Mouse (Mus musculus) CH12.LX (cell line): ENCODE results near the gene Thumpd2. TPM values are rescaled to one million over a fixed set of nuclear protein-coding genes. Genes with fewer than 3 reads are reported as not detected.

Experiments used
- DNase-seq: peaks from one replicate; pipeline ENCODE4 v3.0.0-alpha.2; 2013; ENCODE audit errors: extremely low read depth
- H3K27ac ChIP-seq: 2 replicates; pipeline ENCODE4 v1.5.1; 2012; ENCODE audit warnings: low read depth, mild to moderate bottlenecking, control low read depth, moderate library complexity; ENCODE audit not compliant: insufficient read depth
- H3K27me3 ChIP-seq: replicated peaks from 2 replicates; pipeline ENCODE3; 2012; ENCODE audit warnings: inconsistent platforms
- H3K36me3 ChIP-seq, 2 experiments: replicated peaks in 1 of 2; 2 replicates each; pipeline versions ENCODE3 to v1.6.1; 2012; ENCODE audit warnings: inconsistent platforms in 1 of 2, low read length in 1 of 2, mild to moderate bottlenecking in 1 of 2, mixed read lengths in 1 of 2, moderate library complexity in 1 of 2; ENCODE audit not compliant: control insufficient read depth in 1 of 2, insufficient read depth in 1 of 2
- H3K4me1 ChIP-seq, 2 experiments: 2 replicates each; pipeline ENCODE4 v1.6.1; 2012; ENCODE audit warnings: inconsistent platforms in 1 of 2, moderate library complexity in 1 of 2; ENCODE audit not compliant: insufficient read depth in 2 of 2, control insufficient read depth in 1 of 2
- H3K4me2 ChIP-seq: 2 replicates; pipeline ENCODE4 v1.6.1; 2012; ENCODE audit warnings: low read depth, mild to moderate bottlenecking, control low read depth; ENCODE audit not compliant: poor library complexity, insufficient read depth, severe bottlenecking
- H3K4me3 ChIP-seq, 3 experiments: fragments of 150-350 bp in 1 of 3; sonication (generic) in 1 of 3; replicated peaks in 1 of 3; 2 replicates each; pipeline versions ENCODE3 to v1.5.1; 2011 to 2012; ENCODE audit warnings: low read depth in 2 of 3, low read length in 2 of 3, mild to moderate bottlenecking in 2 of 3, moderate library complexity in 2 of 3, control low read depth in 1 of 3, improper control_type of control experiment in 1 of 3, inconsistent platforms in 1 of 3, mixed read lengths in 1 of 3; ENCODE audit not compliant: poor library complexity in 1 of 3
- H3K79me2 ChIP-seq: replicated peaks from 2 replicates; pipeline ENCODE4 v1.6.1; 2012; ENCODE audit warnings: mild to moderate bottlenecking, moderate library complexity; ENCODE audit not compliant: control insufficient read depth, poor library complexity, insufficient read depth, severe bottlenecking; ENCODE audit errors: extremely low read depth
- H3K9ac ChIP-seq: 2 replicates; pipeline ENCODE4 v1.6.1; 2012; ENCODE audit warnings: low read depth, mild to moderate bottlenecking, control low read depth, moderate library complexity; ENCODE audit not compliant: insufficient read depth
- H3K9me3 ChIP-seq: replicated peaks from 2 replicates; pipeline ENCODE3; 2012; ENCODE audit warnings: low read length, inconsistent platforms, mixed read lengths
- CTCF ChIP-seq, 2 experiments: IDR thresholded peaks in 1 of 2; conservative IDR thresholded peaks in 1 of 2; 2 replicates each; pipeline ENCODE4 v1.5.1; 2011 to 2012; ENCODE audit warnings: low read depth in 2 of 2, low read length in 2 of 2, improper control_type of control experiment in 1 of 2, inconsistent platforms in 1 of 2, mild to moderate bottlenecking in 1 of 2, moderate library complexity in 1 of 2
- E2F4 ChIP-seq: IDR thresholded peaks from 2 replicates; pipeline ENCODE4 v1.6.1; 2011; ENCODE audit warnings: low read depth, low read length, improper control_type of control experiment; ENCODE audit not compliant: insufficient replicate concordance
- ELF1 ChIP-seq: IDR thresholded peaks from 2 replicates; pipeline ENCODE4 v1.6.1; 2014; ENCODE audit warnings: low read depth, mild to moderate bottlenecking, inconsistent platforms, low read length, improper control_type of control experiment
- ETS1 ChIP-seq: conservative IDR thresholded peaks from 2 replicates; pipeline ENCODE4 v1.6.1; 2012; ENCODE audit warnings: low read depth, mild to moderate bottlenecking, inconsistent platforms, low read length, improper control_type of control experiment, moderate library complexity
- HCFC1 ChIP-seq: IDR thresholded peaks from 2 replicates; pipeline ENCODE4 v1.6.1; 2012; ENCODE audit warnings: low read depth, mild to moderate bottlenecking, inconsistent platforms, low read length, improper control_type of control experiment
- JUN ChIP-seq: IDR thresholded peaks from 2 replicates; pipeline ENCODE4 v1.6.1; 2011; ENCODE audit warnings: low read depth, mild to moderate bottlenecking, low read length, improper control_type of control experiment, moderate library complexity; ENCODE audit not compliant: insufficient read depth
- JUND ChIP-seq: conservative IDR thresholded peaks from 2 replicates; pipeline ENCODE4 v1.6.1; 2011; ENCODE audit warnings: low read depth, low read length, improper control_type of control experiment
- KAT2A ChIP-seq: IDR thresholded peaks from 2 replicates; pipeline ENCODE4 v1.6.1; 2012; ENCODE audit warnings: low read length, improper control_type of control experiment, inconsistent platforms; ENCODE audit not compliant: insufficient replicate concordance
- MAFK ChIP-seq: IDR thresholded peaks from 2 replicates; pipeline ENCODE4 v1.6.1; 2011; ENCODE audit warnings: low read length, improper control_type of control experiment; ENCODE audit not compliant: insufficient replicate concordance
- MAX ChIP-seq: IDR thresholded peaks from 2 replicates; pipeline ENCODE4 v1.6.1; 2011; ENCODE audit warnings: low read length, improper control_type of control experiment
- MEF2A ChIP-seq: IDR thresholded peaks from 2 replicates; pipeline ENCODE4 v1.6.1; 2014; ENCODE audit warnings: low read depth, mild to moderate bottlenecking, inconsistent platforms, low read length, improper control_type of control experiment, borderline replicate concordance
- MXI1 ChIP-seq: IDR thresholded peaks from 2 replicates; pipeline ENCODE4 v1.6.1; 2011; ENCODE audit warnings: mild to moderate bottlenecking, low read depth, low read length, improper control_type of control experiment
- MYC ChIP-seq: IDR thresholded peaks from 2 replicates; pipeline ENCODE4 v1.6.1; 2011; ENCODE audit warnings: low read depth, mild to moderate bottlenecking, improper control_type of control experiment, low read length
- NRF1 ChIP-seq: IDR thresholded peaks from 2 replicates; pipeline ENCODE4 v1.6.1; 2014; ENCODE audit warnings: low read depth, mild to moderate bottlenecking, inconsistent platforms, low read length, improper control_type of control experiment, moderate library complexity
- POLR2AphosphoS2 ChIP-seq: IDR thresholded peaks from 2 replicates; pipeline ENCODE4 v1.6.1; 2011; ENCODE audit warnings: low read depth, low read length, improper control_type of control experiment
- SIN3A ChIP-seq: IDR thresholded peaks from 2 replicates; pipeline ENCODE4 v1.6.1; 2012; ENCODE audit warnings: low read length, improper control_type of control experiment, inconsistent platforms
- SMC3 ChIP-seq: IDR thresholded peaks from 2 replicates; pipeline ENCODE4 v1.6.1; 2011; ENCODE audit warnings: low read depth, low read length, improper control_type of control experiment
- TBP ChIP-seq: conservative IDR thresholded peaks from 2 replicates; pipeline ENCODE4 v1.6.1; 2011; ENCODE audit warnings: low read depth, low read length, improper control_type of control experiment
- TCF12 ChIP-seq: IDR thresholded peaks from 2 replicates; pipeline ENCODE4 v1.6.1; 2014; ENCODE audit warnings: low read depth, mild to moderate bottlenecking, inconsistent platforms, low read length, improper control_type of control experiment
- UBTF ChIP-seq: IDR thresholded peaks from 2 replicates; pipeline ENCODE4 v1.6.1; 2012; ENCODE audit warnings: low read depth, mild to moderate bottlenecking, inconsistent platforms, low read length, improper control_type of control experiment, moderate library complexity
- USF2 ChIP-seq: conservative IDR thresholded peaks from 2 replicates; pipeline ENCODE4 v1.6.1; 2011; ENCODE audit warnings: low read depth, low read length, improper control_type of control experiment
- ZC3H11A ChIP-seq: IDR thresholded peaks from 2 replicates; pipeline ENCODE4 v1.6.1; 2012; ENCODE audit warnings: low read depth, mild to moderate bottlenecking, inconsistent platforms, low read length, improper control_type of control experiment
- ZNF384 ChIP-seq: IDR thresholded peaks from 2 replicates; pipeline ENCODE4 v1.6.1; 2012; ENCODE audit warnings: low read depth, low read length, improper control_type of control experiment, inconsistent platforms
- dilution Hi-C: fragments of 300-500 bp; cut with MboI; formaldehyde crosslinking; loops from 2 replicates; pipeline ENCODE4 v1.14.3; 2020; ENCODE audit warnings: low sequenced_read_pairs; ENCODE audit not compliant: extremely low pct_unique_long_range_greater_than_20kb, extremely low pct_ligation_motif_present
- in situ Hi-C: fragments of 300-500 bp; cut with MboI; formaldehyde crosslinking; loops from 3 replicates; pipeline ENCODE4 v1.14.3; 2019; ENCODE audit warnings: low sequenced_read_pairs, low pct_ligation_motif_present, low pct_unique_long_range_greater_than_20kb, mixed read lengths
- polyA plus RNA-seq: library from polyadenylated mRNA; unstranded; fragments of >175 nt; gene quantifications from 2 replicates; pipeline ENCODE4 v1.2.1, GENCODE M21; 2012; ENCODE audit warnings: low read depth; ENCODE audit not compliant: insufficient read length
- total RNA-seq, 2 experiments: library from RNA; depleted of rRNA; stranded (reverse); fragments of 300-350 nt in 1 of 2; fragments of >200 nt in 1 of 2; gene quantifications; 2 replicates each; pipeline ENCODE4 v1.2.3; 2012 to 2014

Gene Thumpd2
- total and polyA plus RNA-seq, 3 experiments = 5.4 to 9.0 (median 7.6) TPM

GRCm38 (mm10) chr17:80997226-80997625 is 67.7 kb downstream of the Thumpd2 start:
- Histone ChIP-seq H3K4me2 (no peak overlapping the region), H3K79me2 (no peaks in the 10 kb centered on the region), H3K4me3 (no peak overlapping the region), H3K27ac (no peak overlapping the region), H3K9ac (no peak overlapping the region), H3K27me3 (no peaks in the 10 kb centered on the region), H3K9me3 (no peaks in the 10 kb centered on the region), H3K36me3 (no peaks in the 10 kb centered on the region), H3K4me1 (no peaks in the 10 kb centered on the region)
- TF ChIP-seq MEF2A (no peak), E2F4 (no peak), CTCF (conservative IDR thresholded peaks at IDR 0.05 in 1 of 2, IDR thresholded peaks at IDR 0.05 in 1 of 2; ENCODE audit: low read depth in 2 of 2, low read length in 2 of 2) (no peak), HCFC1 (no peak), JUN (no peak), MYC (no peak), ELF1 (no peak), TCF12 (no peak), NRF1 (no peak), ETS1 (no peak), ZC3H11A (no peak), TBP (no peak), MAX (no peak), USF2 (no peak), SIN3A (no peak), MAFK (no peak)
- dilution Hi-C loops = no loop called here
- DNase-seq = no peak
- in situ Hi-C loops = loop anchor here (25.0 kb wide), 1 partner anchor 360 kb away; no protein-coding TSS in a partner anchor

- Histone ChIP-seq H3K4me1 (no peaks in the 10 kb centered on the region), H3K9me3 (no peaks in the 10 kb centered on the region), H3K27ac (no peak overlapping the region), H3K4me2 (no peak overlapping the region), H3K79me2 (no peaks in the 10 kb centered on the region), H3K4me3 (no peak overlapping the region), H3K9ac (no peak overlapping the region), H3K27me3 (no peaks in the 10 kb centered on the region), H3K36me3 (no peaks in the 10 kb centered on the region)
- DNase-seq = no peak
- dilution Hi-C loops = no loop called here
- TF ChIP-seq POLR2AphosphoS2 (no peak), JUND (no peak), ETS1 (no peak), E2F4 (no peak), TBP (no peak), ELF1 (no peak), JUN (no peak), SMC3 (no peak), MXI1 (no peak), ZC3H11A (no peak), ZNF384 (no peak), KAT2A (no peak), CTCF (conservative IDR thresholded peaks at IDR 0.05 in 1 of 2, IDR thresholded peaks at IDR 0.05 in 1 of 2; ENCODE audit: low read depth in 2 of 2, low read length in 2 of 2) (no peak), USF2 (no peak), MAFK (no peak), UBTF (no peak)
- in situ Hi-C loops = loop anchor here (25.0 kb wide), 1 partner anchor 354 kb away; no protein-coding TSS in a partner anchor
Observed at GRCm38 (mm10) chr17:80991535-80992127, 73.3 kb downstream of the Thumpd2 start.
